Mouse (Mus musculus) midbrain, embryonic 15.5 days (tissue): ENCODE measurements around the gene Unc80. TPM values are rescaled to one million over a fixed set of nuclear protein-coding genes. Genes with fewer than 3 reads are reported as not detected.

Experiments
- ATAC-seq: fragments of 200-750 bp; cut with Nextera tagmentation; replicated peaks from 2 replicates; pipeline ENCODE4 v1.8.0; 2017; ENCODE audit warnings: moderate TSS enrichment
- H3K27ac ChIP-seq: fragments of 300-500 bp; sonication (generic); 2 replicates; pipeline ENCODE4 v1.5.1; 2015; ENCODE audit warnings: mild to moderate bottlenecking, inconsistent platforms
- H3K27me3 ChIP-seq: fragments of 300-500 bp; sonication (generic); replicated peaks from 2 replicates; pipeline ENCODE4 v1.6.1; 2015; ENCODE audit warnings: inconsistent platforms
- H3K36me3 ChIP-seq: fragments of 300-500 bp; sonication (generic); replicated peaks from 2 replicates; pipeline ENCODE4 v1.6.1; 2015; ENCODE audit warnings: inconsistent platforms
- H3K4me1 ChIP-seq: fragments of 300-500 bp; sonication (generic); 2 replicates; pipeline ENCODE4 v1.6.1; 2015; ENCODE audit warnings: inconsistent platforms
- H3K4me2 ChIP-seq: fragments of 300-500 bp; sonication (generic); 2 replicates; pipeline ENCODE4 v1.6.1; 2015; ENCODE audit warnings: inconsistent platforms, mild to moderate bottlenecking, moderate library complexity
- H3K4me3 ChIP-seq: fragments of 300-500 bp; sonication (generic); 2 replicates; pipeline ENCODE4 v1.5.1; 2015; ENCODE audit warnings: mild to moderate bottlenecking, inconsistent platforms
- H3K9ac ChIP-seq: fragments of 300-500 bp; sonication (generic); 2 replicates; pipeline ENCODE4 v1.6.1; 2015; ENCODE audit warnings: mild to moderate bottlenecking, inconsistent platforms
- H3K9me3 ChIP-seq: fragments of 300-500 bp; sonication (generic); 2 replicates; pipeline ENCODE4 v1.6.1; 2016; ENCODE audit warnings: inconsistent platforms
- WGBS: fragments of 180-500 bp; shearing (Covaris S2); methylation state at CpG from one replicate; pipeline ENCODE4 v1.1.7; 2015; ENCODE audit warnings: mixed read lengths; 5-methylcytosine and 5-hydroxymethylcytosine counted together
- polyA plus RNA-seq: library from polyadenylated mRNA; unstranded; fragments of >200 nt; fragmentation: Nextera tagmentation; extraction: Ambion mirVana; gene quantifications from 2 replicates; pipeline ENCODE4 v1.2.1, GENCODE M21; 2015

The Unc80 gene
- polyA plus RNA-seq, 1 experiment from 2014 or later = 6.4 TPM

GRCm38 (mm10) chr1:66493064-66493463 lies 24.9 kb downstream of the Unc80 start:
- Histone ChIP-seq H3K4me2 (no peak overlapping the region), H3K9ac (no peak overlapping the region), H3K27ac (no peak overlapping the region), H3K27me3 (no peaks in the 10 kb centered on the region), H3K36me3 (no peaks in the 10 kb centered on the region), H3K4me1 (peaks cover 6% of the 10 kb centered on the region), H3K9me3 (no peaks in the 10 kb centered on the region), H3K4me3 (no peak overlapping the region)
- 37% methylated on average over 6 of the region's 6 CpGs for WGBS
- ATAC-seq = no peak

- Histone ChIP-seq H3K4me3 (no peak overlapping the region), H3K9me3 (no peaks in the 10 kb centered on the region), H3K9ac (no peak overlapping the region), H3K27me3 (no peaks in the 10 kb centered on the region), H3K4me2 (no peak overlapping the region), H3K36me3 (no peaks in the 10 kb centered on the region), H3K27ac (no peak overlapping the region), H3K4me1 (peaks cover 6% of the 10 kb centered on the region)
- ATAC-seq = peak; percentile 90
- 22% methylated on average over 3 of the region's 3 CpGs for WGBS
Observed at GRCm38 (mm10) chr1:66495310-66496012, 27.3 kb downstream of the Unc80 start.

GRCm38 (mm10) chr1:66550812-66551211 lies 82.6 kb downstream of the Unc80 start:
- H3K36me3 ChIP-seq = no peaks in the 10 kb centered on the region
- no peak overlapping the region for H3K4me3 ChIP-seq
- WGBS = 93% methylated on average over 3 of the region's 3 CpGs
- ATAC-seq = no peak
- H3K9ac ChIP-seq = no peak overlapping the region
- H3K9me3 ChIP-seq = no peaks in the 10 kb centered on the region
- H3K27ac ChIP-seq = no peak overlapping the region
- H3K4me1 ChIP-seq = no peaks in the 10 kb centered on the region
- no peak overlapping the region for H3K4me2 ChIP-seq
- no peaks in the 10 kb centered on the region for H3K27me3 ChIP-seq

- WGBS = 76% methylated on average over 5 of the region's 5 CpGs
- no peaks in the 10 kb centered on the region for H3K27me3 ChIP-seq
- ATAC-seq = no peak
Observed at GRCm38 (mm10) chr1:66552396-66552966, 84.3 kb downstream of the Unc80 start.

GRCm38 (mm10) chr1:66561636-66562270 lies 93.6 kb downstream of the Unc80 start:
- no peak for ATAC-seq
- Histone ChIP-seq H3K27ac (no peak overlapping the region), H3K4me1 (no peaks in the 10 kb centered on the region), H3K36me3 (no peaks in the 10 kb centered on the region), H3K4me2 (no peak overlapping the region), H3K9ac (no peak overlapping the region), H3K4me3 (no peak overlapping the region), H3K9me3 (no peaks in the 10 kb centered on the region), H3K27me3 (no peaks in the 10 kb centered on the region)
- WGBS = 77% methylated on average over 1 of the region's 1 CpGs

More at GRCm38 (mm10) chr1:66552396-66552966, 84.3 kb downstream of the Unc80 start:
- Histone ChIP-seq H3K9ac (no peak overlapping the region), H3K9me3 (no peaks in the 10 kb centered on the region), H3K27ac (no peak overlapping the region), H3K4me1 (no peaks in the 10 kb centered on the region), H3K36me3 (no peaks in the 10 kb centered on the region), H3K4me2 (no peak overlapping the region), H3K4me3 (no peak overlapping the region)

GRCm38 (mm10) chr1:66562332-66562731 lies 94.2 kb downstream of the Unc80 start:
- H3K36me3 ChIP-seq = no peaks in the 10 kb centered on the region
- no peaks in the 10 kb centered on the region for H3K9me3 ChIP-seq
- no peak overlapping the region for H3K4me2 ChIP-seq
- H3K9ac ChIP-seq = no peak overlapping the region
- H3K4me3 ChIP-seq = no peak overlapping the region
- H3K27me3 ChIP-seq = no peaks in the 10 kb centered on the region
- no peak for ATAC-seq
- 89% methylated on average over 2 of the region's 2 CpGs for WGBS
- no peak overlapping the region for H3K27ac ChIP-seq
- no peaks in the 10 kb centered on the region for H3K4me1 ChIP-seq

- H3K4me2 ChIP-seq = no peak overlapping the region
Observed at GRCm38 (mm10) chr1:66569736-66570135, 101.6 kb downstream of the Unc80 start.

GRCm38 (mm10) chr1:66597163-66597788 lies 129.1 kb downstream of the Unc80 start:
- no peak overlapping the region for H3K9ac ChIP-seq
- no peak overlapping the region for H3K4me2 ChIP-seq
- H3K9me3 ChIP-seq = no peaks in the 10 kb centered on the region
- no peaks in the 10 kb centered on the region for H3K4me1 ChIP-seq
- ATAC-seq = no peak
- no peak overlapping the region for H3K4me3 ChIP-seq
- no peaks in the 10 kb centered on the region for H3K36me3 ChIP-seq
- H3K27me3 ChIP-seq = no peaks in the 10 kb centered on the region
- no peak overlapping the region for H3K27ac ChIP-seq

More at GRCm38 (mm10) chr1:66569736-66570135, 101.6 kb downstream of the Unc80 start:
- Histone ChIP-seq H3K27me3 (no peaks in the 10 kb centered on the region), H3K4me3 (no peak overlapping the region), H3K9me3 (no peaks in the 10 kb centered on the region), H3K36me3 (no peaks in the 10 kb centered on the region), H3K9ac (no peak overlapping the region), H3K4me1 (no peaks in the 10 kb centered on the region), H3K27ac (no peak overlapping the region)
- no peak for ATAC-seq
- 70% methylated on average over 13 of the region's 13 CpGs for WGBS

GRCm38 (mm10) chr1:66608304-66608703 lies 140.1 kb downstream of the Unc80 start:
- Histone ChIP-seq H3K4me1 (no peaks in the 10 kb centered on the region), H3K27me3 (no peaks in the 10 kb centered on the region), H3K27ac (no peak overlapping the region), H3K9me3 (no peaks in the 10 kb centered on the region), H3K4me2 (no peak overlapping the region), H3K9ac (no peak overlapping the region), H3K4me3 (no peak overlapping the region), H3K36me3 (no peaks in the 10 kb centered on the region)
- WGBS = 95% methylated on average over 4 of the region's 4 CpGs
- ATAC-seq = no peak

- H3K4me1 ChIP-seq = no peaks in the 10 kb centered on the region
- no peak overlapping the region for H3K4me3 ChIP-seq
- H3K36me3 ChIP-seq = no peaks in the 10 kb centered on the region
- H3K9me3 ChIP-seq = no peaks in the 10 kb centered on the region
- H3K27me3 ChIP-seq = no peaks in the 10 kb centered on the region
- no peak overlapping the region for H3K4me2 ChIP-seq
- no peak overlapping the region for H3K9ac ChIP-seq
- no peak for ATAC-seq
- no peak overlapping the region for H3K27ac ChIP-seq
- WGBS = 49% methylated on average over 2 of the region's 2 CpGs
Observed at GRCm38 (mm10) chr1:66617188-66617587, 149.0 kb downstream of the Unc80 start.

GRCm38 (mm10) chr1:66638177-66638576 lies 170.0 kb downstream of the Unc80 start:
- ATAC-seq = 0 out of 2 replicates have a peak, but pooled peaks have one; percentile 17
- 41% methylated on average over 2 of the region's 2 CpGs for WGBS
- no peak overlapping the region for H3K27ac ChIP-seq

GRCm38 (mm10) chr1:66646894-66647293 lies 178.7 kb downstream of the Unc80 start:
- Histone ChIP-seq H3K4me1 (no peaks in the 10 kb centered on the region), H3K27ac (no peak overlapping the region), H3K36me3 (no peaks in the 10 kb centered on the region), H3K9me3 (no peaks in the 10 kb centered on the region), H3K27me3 (no peaks in the 10 kb centered on the region), H3K4me3 (no peak overlapping the region), H3K9ac (no peak overlapping the region), H3K4me2 (no peak overlapping the region)
- no peak for ATAC-seq

More at GRCm38 (mm10) chr1:66638177-66638576, 170.0 kb downstream of the Unc80 start:
- Histone ChIP-seq H3K36me3 (no peaks in the 10 kb centered on the region), H3K9ac (no peak overlapping the region), H3K4me2 (no peak overlapping the region), H3K4me1 (no peaks in the 10 kb centered on the region), H3K4me3 (no peak overlapping the region), H3K27me3 (no peaks in the 10 kb centered on the region), H3K9me3 (no peaks in the 10 kb centered on the region)
